Mouse (Mus musculus): ENCODE data around the gene Vmn1r189. TPM values are rescaled to one million over a fixed set of nuclear protein-coding genes. Genes with fewer than 3 reads are reported as not detected.
"Not testable (repeated sequence)": the region's sequence is repeated elsewhere in the genome, so short reads cannot be mapped to it uniquely, and the experiment has no call there.

The Vmn1r189 gene
- not detected in 2 replicates for polyA plus RNA-seq (2015; fragmentation: Nextera tagmentation; extraction: Ambion mirVana)

- WGBS = 88% methylated on average over 1 of the region's 2 CpGs
- not testable (repeated sequence) for H3K4me3 ChIP-seq (ENCODE audit: low read depth, low read length); H3K27ac ChIP-seq (replicated peaks); DNase-seq (ENCODE audit: low spot score); H3K4me2 ChIP-seq (replicated peaks; ENCODE audit: low read depth); H3K27me3 ChIP-seq (ENCODE audit: control insufficient read depth, insufficient read depth, low read length); H3K36me3 ChIP-seq (ENCODE audit: control insufficient read depth, insufficient read depth, low read length); H3K9ac ChIP-seq (ENCODE audit: low read length); H3K4me1 ChIP-seq (replicated peaks; ENCODE audit: control insufficient read depth, insufficient read depth); ATAC-seq (ENCODE audit: low FRiP score, low TSS enrichment); H3K9me3 ChIP-seq (ENCODE audit: control insufficient read depth, low read length)
Observed at GRCm38 (mm10) chr13:22105724-22106123, at the start of gene Vmn1r189. TSS of gene Vmn1r189 (minus strand) at chr13:22105824.

GRCm38 (mm10) chr13:22136495-22137293 lies 31.1 kb upstream of the Vmn1r189 start:
- ATAC-seq (ENCODE audit: low FRiP score, low TSS enrichment); H3K27ac ChIP-seq (replicated peaks): not testable (repeated sequence)

GRCm38 (mm10) chr13:22084140-22084539 lies 21.5 kb downstream of the Vmn1r189 start, which contains the start of gene Vmn1r188:
TSS of gene Vmn1r188 (plus strand) at chr13:22084440.
- not testable (repeated sequence) for H3K9me3 ChIP-seq (ENCODE audit: control insufficient read depth, low read length); H3K4me2 ChIP-seq (replicated peaks; ENCODE audit: low read depth); H3K9ac ChIP-seq (ENCODE audit: low read length); H3K27me3 ChIP-seq (ENCODE audit: control insufficient read depth, insufficient read depth, low read length); H3K27ac ChIP-seq (replicated peaks); H3K36me3 ChIP-seq (ENCODE audit: control insufficient read depth, insufficient read depth, low read length); H3K4me1 ChIP-seq (replicated peaks; ENCODE audit: control insufficient read depth, insufficient read depth); DNase-seq (ENCODE audit: low spot score); ATAC-seq (ENCODE audit: low FRiP score, low TSS enrichment); H3K4me3 ChIP-seq (ENCODE audit: low read depth, low read length)
- WGBS = 85% methylated on average over 1 of the region's 1 CpGs

More at GRCm38 (mm10) chr13:22136495-22137293, 31.1 kb upstream of the Vmn1r189 start:
- WGBS = 41% methylated on average over 5 of the region's 5 CpGs
- H3K27me3 ChIP-seq (ENCODE audit: control insufficient read depth, insufficient read depth, low read length); DNase-seq (ENCODE audit: low spot score); H3K9me3 ChIP-seq (ENCODE audit: control insufficient read depth, low read length); H3K4me1 ChIP-seq (replicated peaks; ENCODE audit: control insufficient read depth, insufficient read depth); H3K9ac ChIP-seq (ENCODE audit: low read length); H3K4me3 ChIP-seq (ENCODE audit: low read depth, low read length); H3K4me2 ChIP-seq (replicated peaks; ENCODE audit: low read depth); H3K36me3 ChIP-seq (ENCODE audit: control insufficient read depth, insufficient read depth, low read length): not testable (repeated sequence)
- TF ChIP-seq CTCF (IDR thresholded peaks at IDR 0.05; ENCODE audit: low read depth) = peak; percentile 26

- WGBS = 53% methylated on average over 1 of the region's 1 CpGs
- ATAC-seq (ENCODE audit: low FRiP score, low TSS enrichment) (no peak), DNase-seq (ENCODE audit: low spot score) (no peak)
- Histone ChIP-seq H3K27me3 (ENCODE audit: control insufficient read depth, insufficient read depth, low read length) (no peaks in the 10 kb centered on the region), H3K4me1 (replicated peaks; ENCODE audit: control insufficient read depth, insufficient read depth) (no peaks in the 10 kb centered on the region), H3K36me3 (ENCODE audit: control insufficient read depth, insufficient read depth, low read length) (no peaks in the 10 kb centered on the region), H3K4me3 (ENCODE audit: low read depth, low read length) (no peak overlapping the region), H3K4me2 (replicated peaks; ENCODE audit: low read depth) (no peak overlapping the region), H3K9me3 (ENCODE audit: control insufficient read depth, low read length) (no peaks in the 10 kb centered on the region), H3K27ac (replicated peaks) (no peak overlapping the region), H3K9ac (ENCODE audit: low read length) (no peak overlapping the region)
- TF ChIP-seq CTCF (IDR thresholded peaks at IDR 0.05; ENCODE audit: low read depth) = no peak
Observed at GRCm38 (mm10) chr13:22063468-22063867, 42.2 kb downstream of the Vmn1r189 start.

GRCm38 (mm10) chr13:22061422-22061821 lies 44.2 kb downstream of the Vmn1r189 start:
- Histone ChIP-seq H3K4me3 (ENCODE audit: low read depth, low read length) (no peak overlapping the region), H3K9me3 (ENCODE audit: control insufficient read depth, low read length) (no peaks in the 10 kb centered on the region), H3K9ac (ENCODE audit: low read length) (no peak overlapping the region), H3K27me3 (ENCODE audit: control insufficient read depth, insufficient read depth, low read length) (no peaks in the 10 kb centered on the region), H3K27ac (replicated peaks) (no peak overlapping the region), H3K36me3 (ENCODE audit: control insufficient read depth, insufficient read depth, low read length) (no peaks in the 10 kb centered on the region), H3K4me2 (replicated peaks; ENCODE audit: low read depth) (no peak overlapping the region), H3K4me1 (replicated peaks; ENCODE audit: control insufficient read depth, insufficient read depth) (no peaks in the 10 kb centered on the region)
- no peak for TF ChIP-seq EP300 (optimal IDR thresholded peaks at IDR 0.05)
- no peak for TF ChIP-seq CTCF (IDR thresholded peaks at IDR 0.05; ENCODE audit: low read depth)
- DNase-seq (ENCODE audit: low spot score) = no peak
- WGBS = 63% methylated on average over 1 of the region's 1 CpGs
- ATAC-seq (ENCODE audit: low FRiP score, low TSS enrichment) = no peak

- H3K4me1 ChIP-seq (replicated peaks; ENCODE audit: control insufficient read depth, insufficient read depth) = no peaks in the 10 kb centered on the region
- no peak overlapping the region for H3K9ac ChIP-seq (ENCODE audit: low read length)
- H3K4me2 ChIP-seq (replicated peaks; ENCODE audit: low read depth) = no peak overlapping the region
- no peak overlapping the region for H3K4me3 ChIP-seq (ENCODE audit: low read depth, low read length)
- H3K9me3 ChIP-seq (ENCODE audit: control insufficient read depth, low read length) = no peaks in the 10 kb centered on the region
- no peak for DNase-seq (ENCODE audit: low spot score)
- WGBS = 95% methylated on average over 1 of the region's 1 CpGs
- TF ChIP-seq CTCF (IDR thresholded peaks at IDR 0.05; ENCODE audit: low read depth) = no peak
- TF ChIP-seq EP300 (optimal IDR thresholded peaks at IDR 0.05) = no peak
- H3K27me3 ChIP-seq (ENCODE audit: control insufficient read depth, insufficient read depth, low read length) = no peaks in the 10 kb centered on the region
- no peak for ATAC-seq (ENCODE audit: low FRiP score, low TSS enrichment)
- H3K27ac ChIP-seq (replicated peaks) = no peak overlapping the region
- H3K36me3 ChIP-seq (ENCODE audit: control insufficient read depth, insufficient read depth, low read length) = no peaks in the 10 kb centered on the region
Observed at GRCm38 (mm10) chr13:22053754-22054153, 51.9 kb downstream of the Vmn1r189 start.

Measured in stomach, postnatal 0 days (tissue).